Mouse (Mus musculus): ENCODE measurements around the gene Ndufab1.
A peak's percentile ranks its signal among the peaks of the same experiment; 100 is the strongest.

Ndufab1 gene

DNA sequence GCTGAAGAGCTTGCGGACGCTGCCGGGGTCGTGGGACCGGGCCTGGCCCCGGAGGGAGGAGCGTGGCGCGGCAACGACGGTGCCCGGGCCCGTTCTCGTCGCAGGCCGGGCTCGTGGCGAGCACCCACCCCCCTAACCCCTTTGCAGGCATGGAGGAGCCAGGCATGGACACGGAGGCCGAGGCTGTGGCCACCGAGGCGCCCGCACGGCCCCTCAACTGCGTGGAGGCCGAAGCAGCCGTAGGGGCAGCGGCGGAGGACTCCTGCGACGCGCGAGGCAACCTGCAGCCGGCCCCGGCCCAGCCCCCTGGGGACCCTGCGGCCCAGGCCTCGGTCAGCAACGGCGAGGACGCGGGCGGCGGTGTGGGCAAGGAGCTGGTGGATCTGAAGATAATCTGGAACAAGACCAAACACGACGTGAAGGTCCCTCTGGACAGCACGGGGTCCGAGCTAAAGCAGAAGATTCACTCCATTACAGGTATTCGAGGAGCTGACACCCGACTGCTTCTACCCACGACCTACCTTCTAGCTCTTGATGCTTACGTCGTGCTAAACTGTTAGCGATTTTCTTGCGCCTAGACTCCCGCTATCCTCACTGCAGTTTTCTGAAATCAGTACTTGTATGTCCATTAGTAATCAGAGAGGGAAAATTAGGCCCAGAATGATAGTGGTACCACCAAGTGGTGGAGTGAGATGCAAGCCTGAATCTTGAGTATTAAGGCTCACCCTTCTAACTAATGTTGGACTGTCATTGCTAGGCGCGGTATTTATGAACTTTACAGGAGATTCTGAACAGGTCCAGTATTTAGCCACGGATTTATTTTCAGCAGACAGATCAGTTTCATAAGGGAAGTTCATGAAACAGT lies 33.9 kb downstream of the Ndufab1 start:
- DNase-seq (ENCODE audit: low read depth, low spot score), result peak; percentile 18

DNA sequence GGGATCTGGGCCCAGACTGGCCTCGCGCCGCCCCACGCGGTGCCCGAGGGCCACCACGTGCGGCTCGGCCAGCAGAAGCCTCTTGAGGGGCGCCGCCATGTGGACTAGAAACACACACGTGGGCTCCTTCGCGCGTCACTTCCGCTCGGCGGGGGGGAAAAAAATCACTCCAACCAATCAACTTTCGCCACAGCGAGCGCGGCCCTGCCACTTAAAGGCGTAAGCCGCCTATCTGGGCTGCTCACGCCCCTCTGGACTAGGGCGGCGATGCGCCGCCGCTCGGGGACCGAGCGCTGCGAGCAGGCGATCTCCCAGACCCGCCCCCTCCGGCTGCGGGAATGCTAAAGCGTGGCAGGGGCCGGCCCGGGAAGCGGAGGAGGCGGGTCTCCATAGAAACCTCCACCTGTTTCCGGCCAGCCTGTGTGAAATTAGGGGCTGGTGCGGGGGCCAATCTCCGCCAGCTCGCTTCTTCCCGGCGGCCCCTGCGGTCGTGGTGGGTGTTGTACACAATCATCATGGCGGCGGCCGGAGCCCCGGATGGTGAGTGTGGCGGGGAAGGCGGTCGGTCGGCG lies 34.7 kb downstream of the Ndufab1 start, which contains the start of the genes Ubfd1 and Ears2:
TSS of gene Ubfd1 (plus strand) at position 231 of the 572 bp plus-strand sequence.
TSS of gene Ears2 (minus strand) at position 319 of the 572 bp plus-strand sequence.
- peak; percentile 99 for DNase-seq (ENCODE audit: low read depth, low spot score)

DNA sequence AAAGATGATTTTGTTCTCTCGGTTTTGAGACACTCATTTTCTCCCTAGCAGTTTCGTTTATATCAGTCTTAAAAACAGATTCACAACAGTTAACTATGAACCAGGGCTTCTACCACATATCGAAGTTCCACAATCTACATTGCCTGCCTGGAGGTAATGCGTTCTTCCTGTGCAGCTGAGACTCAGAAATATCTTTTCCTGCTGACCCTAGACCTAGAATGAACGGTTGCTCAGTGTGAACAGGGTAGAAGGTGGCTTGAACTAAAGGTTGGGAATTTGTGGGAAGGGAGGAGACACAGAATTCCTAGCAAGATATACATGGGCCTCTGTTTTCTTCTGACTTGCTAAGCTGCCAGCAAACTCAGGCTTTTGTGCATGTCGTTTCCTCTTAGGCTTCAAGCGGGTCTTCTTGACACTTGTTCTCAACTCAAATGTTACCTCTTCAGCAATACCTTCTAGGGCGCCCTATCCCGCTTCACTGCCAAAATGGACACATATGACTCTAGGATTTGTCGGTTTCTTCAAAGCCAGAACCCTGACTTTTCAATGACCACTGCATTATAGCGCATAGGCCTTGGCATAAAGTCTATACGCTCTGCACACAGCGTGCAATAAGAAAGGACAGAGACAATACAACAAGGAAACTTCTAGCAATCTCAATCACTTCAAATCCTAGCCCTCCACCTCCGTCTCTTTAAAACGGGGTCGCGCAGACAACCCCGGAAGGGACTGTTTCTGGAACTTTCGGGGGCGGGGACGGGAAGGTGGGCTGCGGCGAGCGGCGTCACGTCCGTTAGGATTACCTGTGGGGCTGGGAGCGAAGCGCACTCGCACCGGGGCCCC lies 35.4 kb downstream of the Ndufab1 start:
- DNase-seq (ENCODE audit: low read depth, low spot score), result peak; percentile 37

DNA sequence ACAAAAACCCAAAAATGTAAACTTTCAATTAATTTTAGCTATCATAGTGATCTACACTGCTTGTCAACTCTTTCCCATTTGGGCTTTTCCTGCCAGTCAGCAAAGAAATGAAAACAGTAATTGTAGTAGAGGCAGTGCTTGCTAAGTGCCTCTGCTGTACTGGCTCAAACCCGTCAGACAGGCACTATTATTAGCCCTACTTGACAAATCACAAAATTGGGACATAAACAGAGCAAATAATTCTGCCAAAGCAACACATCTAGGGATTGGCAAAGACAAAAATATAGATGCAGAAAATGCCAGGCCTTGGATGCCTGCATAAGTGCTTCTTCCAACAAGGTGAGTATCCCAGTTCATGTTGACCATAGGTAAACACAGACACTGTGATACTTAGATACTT lies 36.0 kb downstream of the Ndufab1 start:
- no peak for DNase-seq (ENCODE audit: low read depth, low spot score)

DNA sequence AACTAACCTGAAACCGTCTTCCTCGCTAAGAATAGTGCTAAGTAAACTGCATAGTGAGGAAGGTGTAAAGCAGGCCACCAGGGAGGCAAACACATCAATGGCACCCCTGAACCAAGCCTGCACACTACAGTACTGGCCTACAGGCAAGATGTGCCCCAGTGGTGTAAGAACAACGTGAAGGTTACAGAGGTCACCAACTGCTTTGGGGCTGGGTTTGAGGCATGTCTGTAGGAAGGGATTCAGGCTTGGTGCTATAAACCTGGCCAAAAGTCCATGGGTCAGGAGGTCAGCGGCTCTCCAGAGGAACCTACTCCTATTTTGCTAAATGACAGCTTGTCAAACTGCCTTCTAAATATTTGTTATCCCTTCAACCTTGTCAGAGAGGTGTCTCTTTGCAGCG lies 45.1 kb downstream of the Ndufab1 start:
- DNase-seq (ENCODE audit: low read depth, low spot score), result no peak

DNA sequence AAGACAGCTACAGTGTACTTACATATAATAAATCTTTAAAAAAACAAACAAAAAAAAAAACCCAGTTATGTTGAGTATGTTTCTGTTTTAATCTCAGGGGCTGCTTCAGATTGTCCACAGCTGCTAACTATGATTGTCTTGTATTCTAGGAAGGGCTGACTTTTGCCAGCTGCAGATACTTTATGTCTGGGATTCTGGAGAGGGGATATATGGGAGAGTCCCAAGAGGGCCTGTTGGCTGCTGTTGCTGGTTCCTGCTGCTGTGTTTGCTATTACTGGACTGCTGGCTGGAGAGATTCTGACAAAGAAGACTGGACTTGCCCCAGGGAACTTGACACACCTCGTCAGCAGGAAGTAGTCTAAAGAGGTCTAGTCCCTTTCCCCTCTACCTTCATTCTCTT lies 50.9 kb downstream of the Ndufab1 start:
- no peak for DNase-seq (ENCODE audit: low read depth, low spot score)

DNA sequence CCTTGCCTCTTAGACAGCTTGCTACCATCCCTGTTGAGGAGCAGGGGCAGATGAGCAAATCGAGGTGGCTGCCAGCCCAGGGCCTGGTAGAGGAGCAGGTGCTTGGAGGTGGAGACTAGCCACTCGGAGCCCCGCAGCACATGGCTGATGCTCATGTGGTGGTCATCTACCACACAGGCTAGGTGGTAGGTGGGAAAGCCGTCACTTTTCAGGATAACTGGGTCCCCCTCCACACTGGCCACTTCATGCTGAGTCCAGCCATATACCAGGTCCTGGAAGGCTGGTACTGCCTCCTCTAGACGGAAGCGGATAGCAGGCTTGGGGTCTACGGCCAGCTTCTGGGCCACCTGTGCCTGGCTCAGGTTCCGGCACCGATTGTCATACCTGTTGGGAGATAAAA lies 53.5 kb downstream of the Ndufab1 start:
- DNase-seq (ENCODE audit: low read depth, low spot score), result no peak

DNA sequence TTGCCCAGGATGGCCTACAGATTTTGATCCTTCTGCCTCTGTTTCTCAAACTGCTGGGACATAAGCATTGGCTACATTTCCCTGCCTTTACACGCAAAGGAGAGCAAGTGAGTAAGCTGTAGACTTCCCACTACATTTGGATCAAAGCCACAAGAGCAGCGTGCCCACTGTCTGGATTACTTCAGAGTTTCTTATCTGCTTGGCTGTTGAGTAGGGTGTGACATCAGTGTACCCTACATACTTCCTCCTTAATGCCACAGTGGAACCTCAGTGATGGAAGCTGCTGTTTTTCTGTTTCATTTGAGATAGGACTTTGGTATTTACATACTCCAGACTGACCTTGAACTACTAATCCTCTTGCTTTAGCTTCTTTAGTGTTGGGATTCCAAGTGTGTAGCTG lies 54.9 kb downstream of the Ndufab1 start:
- DNase-seq (ENCODE audit: low read depth, low spot score), result no peak

DNA sequence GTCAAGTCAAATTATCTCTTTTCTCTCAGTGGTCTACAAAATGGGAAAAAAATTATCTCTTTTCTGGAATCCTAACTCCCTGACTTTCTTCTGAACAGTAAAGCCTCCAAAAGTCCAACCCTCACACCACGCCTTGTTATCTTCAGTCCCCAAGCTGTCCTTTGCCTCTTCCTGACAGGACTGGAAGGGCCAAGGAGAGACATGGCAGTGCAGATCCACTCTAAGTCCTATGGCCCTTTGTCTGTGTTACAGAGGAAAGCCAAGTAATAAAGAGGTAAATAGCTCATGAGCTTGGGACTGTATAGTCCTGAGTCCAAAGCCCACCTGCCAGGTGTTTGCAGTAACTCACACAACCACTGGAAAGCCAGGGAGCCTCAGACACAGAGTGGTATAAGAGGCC lies 56.0 kb downstream of the Ndufab1 start:
- DNase-seq (ENCODE audit: low read depth, low spot score), result no peak

DNA sequence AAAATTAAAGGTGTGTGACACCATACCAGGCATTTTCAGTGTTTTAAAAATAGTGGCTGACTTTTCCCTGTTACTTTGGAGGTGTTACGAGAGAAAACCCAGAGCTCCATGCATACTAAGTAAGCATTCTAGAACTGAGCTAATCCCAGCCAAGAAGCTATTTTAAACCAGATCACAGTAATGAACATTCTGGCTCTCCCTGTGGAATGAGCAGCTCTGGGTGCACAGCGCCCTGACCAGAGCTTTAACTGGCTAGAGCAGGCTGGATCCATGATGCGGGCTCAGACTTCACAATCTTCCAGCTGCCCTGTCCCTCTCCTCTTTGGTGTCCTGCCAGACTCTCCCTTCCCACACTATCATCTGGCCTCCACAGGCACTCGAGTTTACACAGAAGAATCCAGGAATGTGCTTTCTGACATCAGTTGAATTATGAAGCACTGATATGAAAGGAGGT lies 56.5 kb downstream of the Ndufab1 start:
- DNase-seq (ENCODE audit: low read depth, low spot score), result no peak

DNA sequence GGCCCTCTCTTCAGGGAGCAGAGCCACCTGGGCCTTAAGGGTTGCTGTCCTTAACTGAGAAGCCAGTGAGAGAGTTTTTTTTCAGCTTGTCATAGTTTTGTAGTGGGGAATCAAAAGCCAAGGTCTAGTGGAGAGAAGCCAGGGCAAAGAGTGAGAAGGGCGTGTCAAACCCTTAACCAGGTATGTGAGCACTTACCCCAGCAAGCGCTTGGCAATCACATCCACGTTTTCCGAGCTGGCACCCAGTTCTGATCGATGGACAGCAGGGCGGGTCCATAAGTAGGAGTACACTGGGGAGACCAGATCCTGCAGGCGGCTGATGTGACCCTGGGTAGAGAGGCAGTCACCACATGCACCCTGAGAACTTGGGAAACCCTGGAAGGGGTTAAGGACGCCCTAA lies 57.6 kb downstream of the Ndufab1 start:
- DNase-seq (ENCODE audit: low read depth, low spot score), result no peak
